Mouse (Mus musculus): Measurements from ENCODE around the gene Tnk2.
A peak's percentile ranks its signal among the peaks of the same experiment; 100 is the strongest.
"Not testable (repeated sequence)": the region's sequence is repeated elsewhere in the genome, so short reads cannot be mapped to it uniquely, and the experiment has no call there.

The Tnk2 gene

GRCm38 (mm10) chr16:32636331-32636730 is 7.3 kb upstream of the Tnk2 start:
- no peak for DNase-seq (ENCODE audit: low spot score in 2 of 2)

DNA sequence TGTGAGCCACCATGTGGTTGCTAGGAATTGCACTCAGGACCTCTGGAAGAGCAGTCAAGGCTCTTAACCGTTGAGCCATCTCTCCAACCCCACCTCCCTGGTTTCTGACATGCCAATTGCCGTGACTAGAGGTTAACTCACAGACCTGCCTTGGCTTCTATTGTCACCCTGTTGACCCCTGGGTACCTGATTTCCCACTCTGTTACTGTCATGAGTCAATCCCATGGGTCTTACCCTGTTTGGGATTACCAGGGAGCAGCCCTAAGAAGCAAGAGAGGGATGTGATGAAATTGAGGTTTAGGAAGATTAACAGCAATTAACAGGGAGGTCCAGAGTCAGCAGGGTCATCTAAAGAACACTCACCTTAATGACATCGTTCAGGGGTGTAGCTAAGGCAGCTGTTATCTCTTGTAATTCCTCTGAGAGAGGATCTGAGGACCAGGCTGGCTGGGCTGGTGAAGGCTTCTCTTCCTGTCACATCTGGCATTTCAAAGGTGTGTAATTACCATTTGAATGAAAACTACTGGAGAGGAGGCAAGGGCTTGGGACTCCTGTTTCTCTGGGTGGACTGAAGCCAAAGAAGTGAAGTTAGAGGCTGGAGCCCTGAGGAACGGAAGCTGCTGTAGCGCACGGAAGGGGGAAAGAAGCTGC is 6.7 kb upstream of the Tnk2 start:
- no peak for DNase-seq (ENCODE audit: low spot score in 2 of 2)

GRCm38 (mm10) chr16:32638476-32638875 is 5.2 kb upstream of the Tnk2 start:
- DNase-seq (ENCODE audit: low spot score in 2 of 2) = peak; percentile 78 to 86

DNA sequence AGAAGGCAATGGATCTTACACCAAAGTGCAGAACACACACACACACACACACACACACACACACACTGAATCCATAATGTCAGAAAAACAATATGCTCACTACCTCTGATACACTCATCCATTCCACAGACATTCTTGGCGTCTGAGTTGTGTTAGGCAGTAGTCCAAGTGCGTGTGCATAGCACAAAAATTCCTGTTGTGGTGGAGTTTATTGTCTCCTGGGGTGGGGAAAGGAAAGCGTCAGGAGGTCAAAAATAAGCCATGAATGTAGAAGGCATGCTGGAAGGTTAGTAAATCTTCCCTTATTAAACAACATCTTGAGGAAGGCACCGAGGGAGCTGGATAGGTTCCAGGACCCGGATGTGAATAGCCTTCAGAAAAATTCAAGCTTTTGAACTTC is 3.6 kb upstream of the Tnk2 start:
- no peak for DNase-seq (ENCODE audit: low spot score in 2 of 2)

DNA sequence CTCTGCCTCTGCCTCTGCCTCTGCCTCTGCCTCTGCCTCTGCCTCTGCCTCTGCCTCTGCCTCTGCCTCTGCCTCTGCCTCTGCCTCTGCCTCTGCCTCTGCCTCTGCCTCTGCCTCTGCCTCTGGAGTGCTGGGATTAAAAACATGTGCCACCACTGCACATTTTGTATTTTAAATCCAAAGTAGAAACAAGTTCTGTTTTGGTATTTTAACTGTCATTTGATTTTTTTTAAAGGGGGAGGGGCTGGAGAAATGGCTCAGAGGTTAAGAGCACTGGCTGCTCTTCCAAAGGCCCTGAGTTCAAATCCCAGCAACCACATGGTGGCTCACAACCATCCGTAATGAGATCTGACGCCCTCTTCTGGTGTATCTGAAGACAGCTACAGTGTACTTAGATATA is 3.0 kb upstream of the Tnk2 start:
- not testable (repeated sequence) for DNase-seq (ENCODE audit: low spot score in 2 of 2)

- no peak for DNase-seq (ENCODE audit: low spot score in 2 of 2)
Observed at GRCm38 (mm10) chr16:32641440-32642219, 2.0 kb upstream of the Tnk2 start.

DNA sequence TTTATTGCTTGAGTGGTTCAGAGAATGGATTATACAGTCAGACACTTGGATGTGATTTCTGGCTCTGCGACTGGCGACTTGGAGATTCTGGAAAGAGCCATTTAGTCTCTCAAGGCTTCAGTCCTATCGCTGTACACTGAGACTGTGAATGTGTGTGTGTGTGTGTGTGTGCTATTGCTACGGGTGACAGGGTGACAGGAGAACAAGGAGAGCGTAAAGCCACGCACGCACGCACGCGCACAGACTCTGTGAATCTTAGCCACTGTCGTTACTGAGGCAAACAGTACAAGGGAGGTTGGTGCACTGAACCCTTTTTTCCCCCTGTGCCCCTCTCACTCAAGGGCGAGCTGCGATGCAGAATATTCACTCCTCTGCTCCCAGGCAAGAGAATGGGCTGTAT is 1.4 kb upstream of the Tnk2 start:
- DNase-seq (ENCODE audit: low spot score in 2 of 2) = no peak

GRCm38 (mm10) chr16:32644069-32644800 is 561 bp downstream of the Tnk2 start:
- DNase-seq (ENCODE audit: low spot score in 2 of 2) = peak in 1 of 2 experiments; percentile 29

GRCm38 (mm10) chr16:32644801-32645170 is 1.1 kb downstream of the Tnk2 start:
- DNase-seq (ENCODE audit: low spot score in 2 of 2) = no peak

- peak; percentile 64 to 65 for DNase-seq (ENCODE audit: low spot score in 2 of 2)
Observed at GRCm38 (mm10) chr16:32645361-32645914, 1.8 kb downstream of the Tnk2 start.

GRCm38 (mm10) chr16:32646014-32646413 is 2.3 kb downstream of the Tnk2 start:
- no peak for DNase-seq (ENCODE audit: low spot score in 2 of 2)

- DNase-seq (ENCODE audit: low spot score in 2 of 2) = no peak
Observed at GRCm38 (mm10) chr16:32647712-32648111, 4.0 kb downstream of the Tnk2 start.

DNA sequence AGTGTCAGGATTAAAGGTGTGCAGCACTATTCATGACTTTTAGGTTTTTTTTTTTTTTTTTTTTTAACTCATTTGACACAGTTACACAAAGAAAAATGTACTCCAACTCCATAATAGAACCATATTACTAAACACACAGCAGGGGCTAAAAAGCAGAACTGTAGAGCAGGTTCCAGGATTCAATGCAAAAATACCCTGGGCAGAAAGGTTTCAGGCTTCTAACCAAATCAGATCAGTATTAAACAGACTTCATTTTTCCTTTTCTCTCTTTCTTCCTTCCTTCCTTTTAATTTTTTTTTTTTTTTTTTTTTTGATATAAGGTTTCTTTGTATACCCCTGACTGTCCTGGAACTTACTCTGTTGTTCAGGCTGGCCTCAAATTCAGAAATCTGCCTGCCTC is 6.8 kb downstream of the Tnk2 start:
- DNase-seq (ENCODE audit: low spot score in 2 of 2) = no peak

GRCm38 (mm10) chr16:32650974-32651618 is 7.4 kb downstream of the Tnk2 start:
- peak; percentile 75 to 78 for DNase-seq (ENCODE audit: low spot score in 2 of 2)

GRCm38 (mm10) chr16:32654071-32654733 is 10.5 kb downstream of the Tnk2 start:
- peak; percentile 27 to 65 for DNase-seq (ENCODE audit: low spot score in 2 of 2)

DNA sequence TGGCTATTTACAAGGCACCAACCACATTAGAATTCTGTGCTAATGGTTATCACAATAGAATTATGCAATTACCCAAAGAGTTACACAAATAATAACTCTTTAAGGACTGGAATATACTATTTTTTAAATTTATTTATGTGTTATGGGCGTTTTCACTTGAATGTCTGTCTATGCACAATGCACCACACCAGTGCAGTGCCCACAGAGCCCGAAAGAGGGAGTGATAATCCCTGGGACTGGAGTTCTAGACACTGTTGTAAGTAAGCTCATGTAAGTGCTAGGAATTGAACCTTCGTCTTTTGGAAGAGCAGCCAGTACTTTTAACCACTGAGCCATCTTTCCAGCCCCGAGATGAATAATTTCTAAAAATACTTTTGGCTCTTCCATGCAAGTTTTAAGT is 11.9 kb downstream of the Tnk2 start:
- DNase-seq (ENCODE audit: low spot score in 2 of 2) = no peak

DNA sequence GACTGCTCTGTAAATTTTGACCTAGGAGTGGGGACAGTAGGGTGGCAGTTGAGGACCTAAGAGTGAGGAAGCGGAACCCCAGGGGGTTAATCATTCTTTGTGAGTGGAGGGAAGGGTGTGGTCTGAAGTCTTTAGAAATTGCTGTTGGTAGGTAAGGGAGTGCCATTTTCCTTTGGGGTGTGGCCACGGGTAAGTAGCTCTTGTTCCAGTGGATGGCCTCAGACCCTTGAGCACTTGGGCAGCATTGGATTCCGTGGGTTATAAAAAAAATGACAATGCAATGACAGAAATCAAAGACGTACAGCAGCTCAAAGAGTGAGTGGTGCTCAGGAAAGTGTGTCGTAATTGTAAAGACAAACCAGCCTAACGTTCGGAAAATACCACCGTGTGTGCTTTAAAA is 12.6 kb downstream of the Tnk2 start:
- no peak for DNase-seq (ENCODE audit: low spot score in 2 of 2)

- no peak for DNase-seq (ENCODE audit: low spot score in 2 of 2)
Observed at GRCm38 (mm10) chr16:32656794-32657193, 13.1 kb downstream of the Tnk2 start.

DNA sequence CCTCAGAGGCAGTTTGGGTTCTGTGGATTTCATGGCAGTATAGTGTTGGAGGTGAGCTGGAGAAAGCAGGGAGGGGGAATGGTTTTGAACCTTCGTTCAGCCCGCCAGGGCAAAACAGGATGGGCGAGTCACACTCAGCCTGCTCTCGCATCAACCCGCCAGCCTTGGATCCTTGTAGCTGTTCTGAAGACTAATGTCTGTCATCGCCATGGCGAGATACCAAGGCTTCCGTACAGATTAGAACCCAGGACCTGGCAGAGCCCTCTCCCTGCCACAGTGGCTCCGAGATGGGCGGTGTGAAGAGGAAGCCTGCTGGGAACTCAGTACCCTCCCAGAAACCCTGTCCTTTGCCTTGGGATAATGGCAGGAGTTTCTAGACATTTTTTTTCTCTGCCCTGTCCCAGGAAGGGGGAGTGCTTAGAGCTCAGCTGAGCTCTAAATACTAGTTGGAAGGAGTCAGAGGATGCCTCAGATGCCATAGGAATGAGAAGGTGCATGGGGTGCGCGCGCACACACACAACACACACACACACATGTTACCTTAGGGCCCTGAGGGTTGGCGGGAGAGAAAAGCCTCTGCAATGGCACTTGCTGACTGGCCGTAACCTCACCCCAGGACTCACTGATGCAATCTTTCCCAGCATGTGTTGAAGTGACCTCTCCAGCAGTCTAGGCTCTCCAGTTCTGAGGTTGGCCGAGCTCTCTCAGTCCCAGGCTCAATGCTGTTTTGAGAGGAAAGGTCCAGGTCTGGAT is 14.0 kb downstream of the Tnk2 start:
- no peak for DNase-seq (ENCODE audit: low spot score in 2 of 2)

- peak; percentile 29 to 44 for DNase-seq (ENCODE audit: low spot score in 2 of 2)
Observed at GRCm38 (mm10) chr16:32658743-32659171, 15.1 kb downstream of the Tnk2 start.

GRCm38 (mm10) chr16:32659385-32659784 is 15.7 kb downstream of the Tnk2 start:
- DNase-seq (ENCODE audit: low spot score in 2 of 2) = no peak

Measured in natural killer cell, adult 2 months (primary cell).